Mouse (Mus musculus) CH12.LX (cell line): ENCODE measurements at regions not wholly inside any gene's neighbourhood (a gene's known extent, or its start where the extent isn't known, plus 50 kb on each side); places are given as distances from the start of the nearest gene placed in this dataset.

ENCODE experiments used
- DNase-seq: peaks from one replicate; pipeline ENCODE4 v3.0.0-alpha.2; 2013; ENCODE audit errors: extremely low read depth
- H3K27ac ChIP-seq: 2 replicates; pipeline ENCODE4 v1.5.1; 2012; ENCODE audit warnings: low read depth, mild to moderate bottlenecking, control low read depth, moderate library complexity; ENCODE audit not compliant: insufficient read depth
- H3K27me3 ChIP-seq: replicated peaks from 2 replicates; pipeline ENCODE3; 2012; ENCODE audit warnings: inconsistent platforms
- H3K36me3 ChIP-seq, 2 experiments: replicated peaks in 1 of 2; 2 replicates each; pipeline versions ENCODE3 to v1.6.1; 2012; ENCODE audit warnings: inconsistent platforms in 1 of 2, low read length in 1 of 2, mild to moderate bottlenecking in 1 of 2, mixed read lengths in 1 of 2, moderate library complexity in 1 of 2; ENCODE audit not compliant: control insufficient read depth in 1 of 2, insufficient read depth in 1 of 2
- H3K4me1 ChIP-seq, 2 experiments: 2 replicates each; pipeline ENCODE4 v1.6.1; 2012; ENCODE audit warnings: inconsistent platforms in 1 of 2, moderate library complexity in 1 of 2; ENCODE audit not compliant: insufficient read depth in 2 of 2, control insufficient read depth in 1 of 2
- H3K4me2 ChIP-seq: 2 replicates; pipeline ENCODE4 v1.6.1; 2012; ENCODE audit warnings: low read depth, mild to moderate bottlenecking, control low read depth; ENCODE audit not compliant: poor library complexity, insufficient read depth, severe bottlenecking
- H3K4me3 ChIP-seq, 3 experiments: fragments of 150-350 bp in 1 of 3; sonication (generic) in 1 of 3; replicated peaks in 1 of 3; 2 replicates each; pipeline versions ENCODE3 to v1.5.1; 2011 to 2012; ENCODE audit warnings: low read depth in 2 of 3, low read length in 2 of 3, mild to moderate bottlenecking in 2 of 3, moderate library complexity in 2 of 3, control low read depth in 1 of 3, improper control_type of control experiment in 1 of 3, inconsistent platforms in 1 of 3, mixed read lengths in 1 of 3; ENCODE audit not compliant: poor library complexity in 1 of 3
- H3K79me2 ChIP-seq: replicated peaks from 2 replicates; pipeline ENCODE4 v1.6.1; 2012; ENCODE audit warnings: mild to moderate bottlenecking, moderate library complexity; ENCODE audit not compliant: control insufficient read depth, poor library complexity, insufficient read depth, severe bottlenecking; ENCODE audit errors: extremely low read depth
- H3K9ac ChIP-seq: 2 replicates; pipeline ENCODE4 v1.6.1; 2012; ENCODE audit warnings: low read depth, mild to moderate bottlenecking, control low read depth, moderate library complexity; ENCODE audit not compliant: insufficient read depth
- H3K9me3 ChIP-seq: replicated peaks from 2 replicates; pipeline ENCODE3; 2012; ENCODE audit warnings: low read length, inconsistent platforms, mixed read lengths
- CHD1 ChIP-seq: IDR thresholded peaks from 2 replicates; pipeline ENCODE4 v1.6.1; 2012; ENCODE audit warnings: low read depth, low read length, improper control_type of control experiment, inconsistent platforms
- CTCF ChIP-seq, 2 experiments: IDR thresholded peaks in 1 of 2; conservative IDR thresholded peaks in 1 of 2; 2 replicates each; pipeline ENCODE4 v1.5.1; 2011 to 2012; ENCODE audit warnings: low read depth in 2 of 2, low read length in 2 of 2, improper control_type of control experiment in 1 of 2, inconsistent platforms in 1 of 2, mild to moderate bottlenecking in 1 of 2, moderate library complexity in 1 of 2
- ELF1 ChIP-seq: IDR thresholded peaks from 2 replicates; pipeline ENCODE4 v1.6.1; 2014; ENCODE audit warnings: low read depth, mild to moderate bottlenecking, inconsistent platforms, low read length, improper control_type of control experiment
- EP300 ChIP-seq: IDR thresholded peaks from 2 replicates; pipeline ENCODE4 v1.6.1; 2011; ENCODE audit warnings: low read length, improper control_type of control experiment
- ETS1 ChIP-seq: conservative IDR thresholded peaks from 2 replicates; pipeline ENCODE4 v1.6.1; 2012; ENCODE audit warnings: low read depth, mild to moderate bottlenecking, inconsistent platforms, low read length, improper control_type of control experiment, moderate library complexity
- GABPA ChIP-seq: IDR thresholded peaks from 2 replicates; pipeline ENCODE4 v1.6.1; 2012; ENCODE audit warnings: low read depth, low read length, improper control_type of control experiment, inconsistent platforms; ENCODE audit not compliant: insufficient replicate concordance
- HCFC1 ChIP-seq: IDR thresholded peaks from 2 replicates; pipeline ENCODE4 v1.6.1; 2012; ENCODE audit warnings: low read depth, mild to moderate bottlenecking, inconsistent platforms, low read length, improper control_type of control experiment
- JUN ChIP-seq: IDR thresholded peaks from 2 replicates; pipeline ENCODE4 v1.6.1; 2011; ENCODE audit warnings: low read depth, mild to moderate bottlenecking, low read length, improper control_type of control experiment, moderate library complexity; ENCODE audit not compliant: insufficient read depth
- JUND ChIP-seq: conservative IDR thresholded peaks from 2 replicates; pipeline ENCODE4 v1.6.1; 2011; ENCODE audit warnings: low read depth, low read length, improper control_type of control experiment
- KAT2A ChIP-seq: IDR thresholded peaks from 2 replicates; pipeline ENCODE4 v1.6.1; 2012; ENCODE audit warnings: low read length, improper control_type of control experiment, inconsistent platforms; ENCODE audit not compliant: insufficient replicate concordance
- MAX ChIP-seq: IDR thresholded peaks from 2 replicates; pipeline ENCODE4 v1.6.1; 2011; ENCODE audit warnings: low read length, improper control_type of control experiment
- MEF2A ChIP-seq: IDR thresholded peaks from 2 replicates; pipeline ENCODE4 v1.6.1; 2014; ENCODE audit warnings: low read depth, mild to moderate bottlenecking, inconsistent platforms, low read length, improper control_type of control experiment, borderline replicate concordance
- MXI1 ChIP-seq: IDR thresholded peaks from 2 replicates; pipeline ENCODE4 v1.6.1; 2011; ENCODE audit warnings: mild to moderate bottlenecking, low read depth, low read length, improper control_type of control experiment
- PAX5 ChIP-seq: IDR thresholded peaks from 2 replicates; pipeline ENCODE4 v1.6.1; 2012; ENCODE audit warnings: low read length, inconsistent platforms, mixed read lengths
- POLR2AphosphoS2 ChIP-seq: IDR thresholded peaks from 2 replicates; pipeline ENCODE4 v1.6.1; 2011; ENCODE audit warnings: low read depth, low read length, improper control_type of control experiment
- RCOR1 ChIP-seq: conservative IDR thresholded peaks from 2 replicates; pipeline ENCODE4 v1.6.1; 2012; ENCODE audit warnings: low read depth, mild to moderate bottlenecking, inconsistent platforms, low read length, improper control_type of control experiment
- SMC3 ChIP-seq: IDR thresholded peaks from 2 replicates; pipeline ENCODE4 v1.6.1; 2011; ENCODE audit warnings: low read depth, low read length, improper control_type of control experiment
- TBP ChIP-seq: conservative IDR thresholded peaks from 2 replicates; pipeline ENCODE4 v1.6.1; 2011; ENCODE audit warnings: low read depth, low read length, improper control_type of control experiment
- TCF12 ChIP-seq: IDR thresholded peaks from 2 replicates; pipeline ENCODE4 v1.6.1; 2014; ENCODE audit warnings: low read depth, mild to moderate bottlenecking, inconsistent platforms, low read length, improper control_type of control experiment
- UBTF ChIP-seq: IDR thresholded peaks from 2 replicates; pipeline ENCODE4 v1.6.1; 2012; ENCODE audit warnings: low read depth, mild to moderate bottlenecking, inconsistent platforms, low read length, improper control_type of control experiment, moderate library complexity
- USF1 ChIP-seq: IDR thresholded peaks from 2 replicates; pipeline ENCODE4 v1.6.1; 2014; ENCODE audit warnings: low read depth, mild to moderate bottlenecking, inconsistent platforms, low read length, improper control_type of control experiment
- ZC3H11A ChIP-seq: IDR thresholded peaks from 2 replicates; pipeline ENCODE4 v1.6.1; 2012; ENCODE audit warnings: low read depth, mild to moderate bottlenecking, inconsistent platforms, low read length, improper control_type of control experiment
- ZNF384 ChIP-seq: IDR thresholded peaks from 2 replicates; pipeline ENCODE4 v1.6.1; 2012; ENCODE audit warnings: low read depth, low read length, improper control_type of control experiment, inconsistent platforms
- dilution Hi-C: fragments of 300-500 bp; cut with MboI; formaldehyde crosslinking; loops from 2 replicates; pipeline ENCODE4 v1.14.3; 2020; ENCODE audit warnings: low sequenced_read_pairs; ENCODE audit not compliant: extremely low pct_unique_long_range_greater_than_20kb, extremely low pct_ligation_motif_present
- in situ Hi-C: fragments of 300-500 bp; cut with MboI; formaldehyde crosslinking; loops from 3 replicates; pipeline ENCODE4 v1.14.3; 2019; ENCODE audit warnings: low sequenced_read_pairs, low pct_ligation_motif_present, low pct_unique_long_range_greater_than_20kb, mixed read lengths

- DNase-seq = no peak
- H3K4me3 ChIP-seq = no peak overlapping the region
- H3K4me1 ChIP-seq = no peaks in the 10 kb centered on the region
- dilution Hi-C loops (no loop called here), in situ Hi-C loops (no loop called here)
- no peak for TF ChIP-seq ETS1
- TF ChIP-seq MXI1 = no peak
- no peak for TF ChIP-seq HCFC1
- no peak for TF ChIP-seq GABPA
- TF ChIP-seq TBP = no peak
- TF ChIP-seq USF1 = no peak
- no peak for TF ChIP-seq ELF1
- no peak for TF ChIP-seq SMC3
- no peak for TF ChIP-seq RCOR1
- no peaks in the 10 kb centered on the region for H3K36me3 ChIP-seq
- H3K27ac ChIP-seq = no peak overlapping the region
- H3K27me3 ChIP-seq = no peaks in the 10 kb centered on the region
- peaks cover 4% of the 10 kb centered on the region for H3K9me3 ChIP-seq
- H3K4me2 ChIP-seq = no peak overlapping the region
- no peaks in the 10 kb centered on the region for H3K79me2 ChIP-seq
- no peak overlapping the region for H3K9ac ChIP-seq
Observed at GRCm38 (mm10) chr1:164617871-164618270, 159.7 kb upstream of the Atp1b1 start.

DNA sequence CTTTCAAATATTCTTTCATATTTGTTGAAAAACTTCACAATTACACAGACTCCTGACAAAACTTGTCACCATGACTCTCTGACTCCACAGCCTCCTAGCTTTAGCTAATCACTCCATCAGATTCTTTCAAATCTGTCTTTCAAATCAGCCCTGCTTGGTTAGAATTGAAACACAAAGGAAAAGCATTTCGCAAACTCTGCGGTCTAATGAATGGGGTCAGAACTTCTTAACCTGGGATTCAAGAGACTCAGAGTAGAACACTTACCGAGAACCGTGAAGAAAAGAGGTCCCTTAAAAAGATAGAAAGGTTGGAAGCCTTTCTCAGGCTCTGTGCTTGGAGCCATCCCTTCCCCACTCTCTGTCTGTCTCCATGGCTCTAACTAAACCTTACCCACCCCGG, 148.9 kb upstream of the Atp1b1 start:
- TF ChIP-seq MAX = no peak
- TF ChIP-seq EP300 = no peak
- no peak for TF ChIP-seq POLR2AphosphoS2
- TF ChIP-seq MEF2A = no peak
- TF ChIP-seq CHD1 = no peak
- TF ChIP-seq ZC3H11A = no peak
- TF ChIP-seq TCF12 = no peak
- no peak for TF ChIP-seq GABPA
- no peak for TF ChIP-seq MXI1
- TF ChIP-seq ZNF384 = no peak
- no peak for TF ChIP-seq PAX5
- TF ChIP-seq JUN = no peak
- no peak for TF ChIP-seq UBTF
- TF ChIP-seq JUND = no peak
- TF ChIP-seq KAT2A = no peak
- TF ChIP-seq CTCF (conservative IDR thresholded peaks at IDR 0.05 in 1 of 2, IDR thresholded peaks at IDR 0.05 in 1 of 2; ENCODE audit: low read depth in 2 of 2, low read length in 2 of 2) = no peak
- DNase-seq = no peak
- H3K79me2 ChIP-seq = no peaks in the 10 kb centered on the region
- H3K9ac ChIP-seq = no peak overlapping the region
- H3K36me3 ChIP-seq = no peaks in the 10 kb centered on the region
- in situ Hi-C loops (no loop called here), dilution Hi-C loops (no loop called here)
- no peaks in the 10 kb centered on the region for H3K9me3 ChIP-seq
- no peak overlapping the region for H3K4me2 ChIP-seq
- no peaks in the 10 kb centered on the region for H3K27me3 ChIP-seq
- H3K4me3 ChIP-seq = no peak overlapping the region
- H3K27ac ChIP-seq = no peak overlapping the region
- peaks cover 0 to 6% of the 10 kb centered on the region in 2 experiments; a peak in 2 of 4 replicates for H3K4me1 ChIP-seq
